Mouse (Mus musculus) left cerebral cortex, postnatal 14 days (tissue): ENCODE results near the gene Zbtb45. TPM values are rescaled to one million over a fixed set of nuclear protein-coding genes. Genes with fewer than 3 reads are reported as not detected.
A peak's percentile ranks its signal among the peaks of the same experiment; 100 is the strongest.

Experiments
- DNase-seq, 2 experiments: peaks; one replicate each; pipeline ENCODE4 v3.0.0; 2021 to 2022; ENCODE audit warnings: low spot score in 2 of 2, mixed read lengths in 1 of 2
- intact Hi-C: fragments of 180-260 bp; cut with DNase I; formaldehyde crosslinking; loops from one replicate; pipeline ENCODE4 v1.15.1; 2025
- total RNA-seq, 2 experiments: library from RNA; stranded (reverse); gene quantifications; 2 replicates each; pipeline ENCODE4 v1.2.3; 2021

The Zbtb45 gene
- total RNA-seq, 2 experiments from 2014 or later: 33.3 to 35.6 TPM

DNA sequence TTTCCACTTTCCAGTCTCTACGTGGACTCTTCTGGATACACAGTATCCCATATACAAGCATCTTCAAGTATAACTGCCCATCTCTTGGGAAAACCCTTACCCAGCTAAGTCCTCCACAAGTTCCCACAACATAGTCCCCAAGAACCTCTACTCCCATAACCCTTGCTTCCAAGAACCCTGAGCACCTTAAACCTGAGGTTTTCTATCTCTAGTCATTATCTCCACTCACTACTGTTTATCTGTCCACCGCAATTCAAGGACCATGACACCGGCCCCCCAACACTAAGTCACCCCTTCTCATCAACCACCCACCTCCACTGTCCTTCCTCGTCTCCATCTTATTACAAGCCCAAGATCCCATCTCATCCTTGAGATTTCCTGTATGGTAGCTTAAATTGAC, 27.0 kb upstream of the Zbtb45 start:
- DNase-seq: no peak
- intact Hi-C loops: no loop called here

DNA sequence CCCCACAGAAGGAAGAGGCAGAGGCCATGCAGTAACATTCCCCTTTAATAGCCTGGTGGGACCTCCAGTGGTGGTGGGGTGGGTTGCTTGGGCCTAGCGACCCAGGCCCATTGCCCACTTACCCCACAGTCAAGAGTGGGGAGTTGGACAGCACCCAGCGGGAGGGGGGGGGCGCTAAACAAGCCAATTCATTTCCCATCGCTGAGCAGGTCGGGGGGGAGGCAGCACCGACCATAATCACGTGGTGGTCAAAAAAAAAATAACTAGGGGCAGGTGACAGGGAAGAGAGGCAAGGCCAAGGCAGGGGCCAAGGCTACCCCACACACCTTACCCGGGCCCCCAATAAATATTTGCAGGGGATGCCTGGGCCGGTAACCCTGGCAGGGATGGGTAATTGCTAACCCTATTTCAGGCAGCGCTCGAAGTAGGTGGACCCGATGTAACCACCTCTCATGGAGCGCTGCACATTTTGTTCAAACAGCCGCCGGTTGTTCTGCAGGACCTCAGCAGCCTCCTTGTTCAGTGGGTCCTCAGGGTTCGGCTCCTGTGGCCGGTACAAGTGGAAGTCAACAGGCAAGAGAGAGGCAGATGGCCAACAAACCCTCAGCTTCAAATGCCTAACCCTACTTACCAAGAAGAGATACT, 25.5 kb upstream of the Zbtb45 start:
- intact Hi-C loops: no loop called here
- peak in 1 of 2 experiments; percentile 22 for DNase-seq

DNA sequence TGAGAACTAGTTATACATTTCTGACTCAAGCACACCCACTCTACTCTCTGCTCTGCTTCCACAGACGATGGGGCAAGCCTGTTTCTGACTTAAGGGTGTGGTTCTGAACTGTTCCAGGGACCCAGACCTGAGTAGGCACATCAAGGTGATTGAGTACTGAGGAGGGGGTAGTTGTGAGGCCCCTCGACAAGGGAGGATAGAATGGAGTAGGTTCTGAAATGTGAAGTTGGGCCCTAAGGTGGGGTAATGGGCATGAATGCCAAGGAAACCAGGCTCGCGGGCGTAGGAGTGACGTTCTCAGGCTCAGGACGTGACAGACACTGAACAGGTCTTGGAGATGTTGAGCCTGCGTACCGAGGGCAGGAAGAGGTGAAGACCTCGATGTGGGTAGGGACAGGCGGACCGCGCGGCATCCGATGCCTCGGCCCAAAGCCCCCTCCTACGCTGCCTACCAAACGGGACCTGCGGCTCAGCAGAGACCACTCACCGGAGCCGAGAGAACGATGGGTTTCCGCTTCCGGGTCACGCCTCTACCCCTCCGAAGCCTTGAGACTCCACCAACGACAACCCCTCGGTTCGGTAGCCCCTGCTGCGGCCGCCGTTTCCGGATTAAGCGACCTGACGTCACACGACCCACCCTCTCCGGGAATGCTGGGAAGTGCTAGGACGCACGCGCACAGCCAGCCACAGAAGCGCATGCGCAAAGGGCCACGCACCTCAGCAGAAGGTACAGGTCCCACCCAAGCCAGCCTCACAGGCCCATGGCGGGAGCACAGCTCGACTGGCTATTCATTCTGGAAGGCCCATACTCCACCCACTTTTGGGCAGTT, 24.5 kb upstream of the Zbtb45 start, which contains the start of gene Chmp2a:
Gene Chmp2a (minus strand): TSS at position 660 of the 830 bp plus-strand sequence.
- peak; percentile 97 to 99 for DNase-seq
- intact Hi-C loops: no loop called here

DNA sequence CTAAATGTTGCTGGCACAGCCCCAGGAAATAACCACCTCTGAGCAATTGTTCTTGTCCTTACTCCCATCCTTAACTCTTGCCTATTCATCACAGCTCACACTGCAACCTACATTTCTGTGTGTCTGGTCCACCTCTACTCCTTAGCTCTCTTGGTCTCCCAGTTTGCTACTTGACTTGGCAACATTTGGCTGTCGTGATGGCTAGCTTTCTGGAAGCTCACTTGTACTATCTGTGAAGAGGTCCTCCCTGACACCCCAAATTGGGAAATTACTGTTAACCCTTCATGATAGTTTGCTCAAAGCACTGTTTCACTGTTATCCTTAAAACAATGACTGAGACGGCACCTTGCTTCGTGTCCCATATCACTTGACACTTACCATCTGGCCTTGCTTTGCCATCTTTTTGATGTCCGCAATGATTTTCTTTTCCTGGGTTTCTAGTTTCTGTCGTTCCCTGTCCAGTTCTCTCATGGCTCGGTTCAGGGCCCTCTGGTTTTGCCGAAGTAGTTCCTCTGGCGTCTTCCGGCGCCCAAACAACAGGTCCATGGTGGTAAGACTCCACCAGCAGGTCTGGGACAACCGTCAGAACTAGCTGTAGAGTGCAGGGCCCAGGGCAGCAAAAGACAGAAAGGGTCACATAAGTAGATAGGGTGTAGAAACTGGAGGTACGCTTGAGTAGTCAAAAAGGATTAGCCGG, 23.8 kb upstream of the Zbtb45 start:
- intact Hi-C loops: no loop called here
- peak in 1 of 2 experiments; percentile 10 for DNase-seq

DNA sequence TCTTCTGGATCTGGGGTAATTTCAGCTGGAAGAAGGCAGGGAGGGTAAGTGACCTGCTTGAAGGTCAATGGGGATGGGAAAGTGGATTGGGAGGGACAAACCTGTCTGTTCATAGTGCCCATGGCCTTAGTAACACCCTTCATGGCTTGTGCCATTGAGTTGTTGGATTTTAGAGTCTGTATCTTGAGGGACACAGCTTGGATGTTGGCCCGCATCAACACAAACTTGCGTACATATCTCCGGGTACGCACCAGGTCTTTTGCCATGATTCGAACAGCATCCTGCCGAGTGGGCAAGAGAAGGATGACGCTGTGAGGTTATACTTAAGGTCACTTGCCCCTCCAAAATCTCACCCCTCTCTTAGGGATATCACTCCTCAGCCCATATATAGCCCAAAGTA, 22.7 kb upstream of the Zbtb45 start:
- no peak for DNase-seq
- intact Hi-C loops: no loop called here

DNA sequence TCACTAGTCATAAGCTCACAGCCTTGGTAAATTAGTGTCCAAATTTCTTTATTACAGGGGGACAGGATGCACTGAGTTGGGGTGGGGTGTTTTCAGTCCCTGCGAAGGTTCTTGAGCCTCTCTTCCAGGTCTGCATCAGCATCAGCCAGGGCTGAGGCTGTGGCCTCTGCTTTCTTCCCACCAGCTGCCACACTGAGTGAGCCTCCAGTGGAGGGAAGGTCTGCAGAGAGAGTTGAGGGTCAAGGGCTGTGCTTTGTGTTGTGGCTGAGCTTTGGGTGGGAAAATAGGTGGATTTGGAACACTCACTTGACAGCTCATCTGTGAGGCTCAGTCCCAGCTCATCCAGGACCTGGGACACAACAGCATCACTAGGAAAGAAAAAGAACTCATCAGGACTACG, 22.1 kb upstream of the Zbtb45 start:
- intact Hi-C loops: no loop called here
- DNase-seq: no peak

DNA sequence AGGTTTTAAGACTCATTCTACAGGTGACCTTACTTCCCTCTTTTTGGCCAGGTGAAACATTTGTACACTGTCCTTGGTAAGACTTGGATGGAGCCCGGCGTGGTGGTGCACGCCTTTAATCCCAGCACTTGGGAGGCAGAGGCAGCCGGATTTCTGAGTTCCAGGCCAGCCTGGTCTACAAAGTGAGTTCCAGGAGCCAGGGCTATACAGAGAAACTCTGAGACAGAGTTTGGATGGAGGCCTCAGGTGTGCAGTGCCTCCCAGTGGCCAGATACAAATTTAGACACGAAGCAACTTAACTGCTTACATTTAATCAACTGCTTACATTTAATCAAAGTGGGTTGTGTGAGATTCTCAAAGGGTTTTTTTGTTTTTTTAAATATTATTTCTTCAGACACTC, 21.2 kb upstream of the Zbtb45 start:
- intact Hi-C loops: no loop called here
- peak in 1 of 2 experiments; percentile 26 for DNase-seq

DNA sequence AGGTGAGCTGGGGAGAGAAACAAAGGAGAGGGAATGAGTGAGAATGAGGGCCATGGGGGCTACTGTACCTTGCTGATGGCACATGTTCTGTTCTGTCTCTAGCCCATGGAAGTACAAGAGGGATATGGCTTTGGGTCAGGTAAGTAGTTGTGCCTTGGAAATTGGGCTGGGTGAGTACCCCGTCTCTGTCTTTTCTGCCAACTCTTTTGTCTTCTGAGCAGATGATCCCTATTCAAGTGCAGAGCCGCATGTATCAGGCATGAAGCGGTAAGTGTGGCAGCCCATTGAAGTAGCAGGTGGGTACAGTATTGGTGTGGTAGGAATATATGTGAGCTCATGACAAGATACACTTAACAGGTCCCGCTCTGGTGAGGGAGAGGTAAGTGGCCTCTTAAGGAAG, 19.2 kb upstream of the Zbtb45 start:
- no peak for DNase-seq
- intact Hi-C loops: no loop called here

DNA sequence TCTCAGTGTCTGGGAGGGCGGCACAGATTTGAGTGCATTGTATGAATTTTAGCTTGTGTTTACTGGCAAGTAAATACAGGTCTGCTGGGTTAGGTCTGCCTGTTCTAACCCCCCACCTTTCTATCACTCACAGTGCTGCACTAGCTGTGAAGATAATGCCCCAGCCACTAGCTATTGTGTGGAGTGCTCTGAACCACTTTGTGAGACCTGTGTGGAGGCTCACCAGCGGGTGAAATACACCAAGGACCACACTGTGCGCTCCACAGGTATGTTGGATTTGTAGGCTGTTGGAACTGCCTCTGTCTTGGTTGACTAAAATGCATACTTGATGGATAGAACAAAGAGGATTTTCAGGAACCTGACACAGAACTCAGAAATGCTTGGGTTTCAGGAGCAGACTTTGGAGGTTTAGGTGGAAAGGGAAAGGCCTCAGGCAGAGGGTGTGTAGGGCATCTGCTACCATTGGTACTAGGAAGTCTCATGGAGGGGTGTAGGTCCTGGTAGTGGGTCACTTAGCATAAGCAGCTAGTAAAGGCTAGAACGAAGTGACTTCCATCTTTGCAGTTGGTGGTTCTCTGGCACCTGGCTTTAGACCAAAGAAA, 15.8 kb upstream of the Zbtb45 start:
- peak in 1 of 2 experiments; percentile 2 for DNase-seq
- intact Hi-C loops: loop anchor here (2.0 kb wide), 1 partner anchor 17 kb away; no protein-coding TSS in a partner anchor

DNA sequence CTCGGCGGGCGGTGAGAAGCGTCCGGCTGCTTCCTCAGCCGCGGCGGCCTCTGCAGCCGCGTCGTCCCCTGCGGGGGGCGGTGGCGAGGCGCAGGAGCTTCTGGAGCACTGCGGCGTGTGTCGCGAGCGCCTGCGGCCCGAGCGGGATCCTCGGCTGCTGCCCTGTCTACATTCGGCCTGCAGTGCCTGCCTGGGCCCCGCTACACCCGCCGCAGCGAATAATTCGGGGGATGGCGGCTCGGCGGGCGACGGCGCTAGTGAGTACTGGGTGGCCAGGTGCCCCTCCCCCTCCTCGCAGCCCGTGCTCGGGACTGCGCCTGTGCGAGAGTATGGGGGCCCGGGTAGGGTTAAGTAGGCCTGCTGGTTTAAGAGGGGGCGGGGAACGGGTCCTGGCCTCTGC, 15.0 kb upstream of the Zbtb45 start:
- intact Hi-C loops: loop anchor here (2.0 kb wide), 1 partner anchor 16 kb away; no protein-coding TSS in a partner anchor
- peak; percentile 83 to 89 for DNase-seq

DNA sequence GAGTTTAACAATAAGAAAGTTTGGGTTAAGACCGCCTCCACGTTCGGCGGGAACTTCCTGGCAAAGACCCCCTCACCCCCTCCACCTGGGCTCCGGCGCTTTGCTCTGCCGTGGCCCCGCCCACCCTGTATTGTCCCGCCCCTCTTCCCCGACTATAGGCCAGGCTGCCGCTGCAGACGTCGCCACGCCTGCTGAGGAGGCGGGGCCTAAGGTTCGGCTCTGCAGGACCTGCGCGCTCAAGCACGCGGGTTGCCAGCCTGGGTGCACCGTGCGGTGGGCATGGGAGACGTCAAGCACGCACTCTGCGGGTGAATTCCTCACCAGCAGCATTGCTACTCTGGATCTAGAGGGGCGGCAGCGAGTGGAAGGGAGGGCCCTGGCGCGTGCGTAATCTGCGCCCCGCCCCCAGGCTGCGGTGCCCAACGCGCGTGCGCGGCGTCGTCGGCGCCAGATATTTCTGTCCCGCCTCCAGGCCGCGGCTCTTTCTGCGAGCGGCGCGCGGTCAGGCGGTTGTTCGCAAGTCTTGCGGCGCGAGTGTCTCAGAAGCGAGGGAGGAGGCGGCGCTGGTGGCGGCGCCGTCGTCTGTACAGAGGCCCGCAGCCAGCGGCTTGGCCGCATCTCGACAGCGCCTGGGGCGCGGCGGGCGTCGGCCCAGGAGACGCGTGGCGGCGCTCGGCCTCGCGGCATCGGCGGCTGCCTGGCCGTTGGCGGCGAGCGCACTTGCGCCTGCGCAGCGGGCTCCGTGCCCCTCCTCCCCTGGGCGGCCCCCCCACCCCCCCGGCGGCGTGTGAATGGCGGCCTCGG, 14.3 kb upstream of the Zbtb45 start:
- intact Hi-C loops: loop anchor here (2.0 kb wide), 1 partner anchor 15 kb away; no protein-coding TSS in a partner anchor

DNA sequence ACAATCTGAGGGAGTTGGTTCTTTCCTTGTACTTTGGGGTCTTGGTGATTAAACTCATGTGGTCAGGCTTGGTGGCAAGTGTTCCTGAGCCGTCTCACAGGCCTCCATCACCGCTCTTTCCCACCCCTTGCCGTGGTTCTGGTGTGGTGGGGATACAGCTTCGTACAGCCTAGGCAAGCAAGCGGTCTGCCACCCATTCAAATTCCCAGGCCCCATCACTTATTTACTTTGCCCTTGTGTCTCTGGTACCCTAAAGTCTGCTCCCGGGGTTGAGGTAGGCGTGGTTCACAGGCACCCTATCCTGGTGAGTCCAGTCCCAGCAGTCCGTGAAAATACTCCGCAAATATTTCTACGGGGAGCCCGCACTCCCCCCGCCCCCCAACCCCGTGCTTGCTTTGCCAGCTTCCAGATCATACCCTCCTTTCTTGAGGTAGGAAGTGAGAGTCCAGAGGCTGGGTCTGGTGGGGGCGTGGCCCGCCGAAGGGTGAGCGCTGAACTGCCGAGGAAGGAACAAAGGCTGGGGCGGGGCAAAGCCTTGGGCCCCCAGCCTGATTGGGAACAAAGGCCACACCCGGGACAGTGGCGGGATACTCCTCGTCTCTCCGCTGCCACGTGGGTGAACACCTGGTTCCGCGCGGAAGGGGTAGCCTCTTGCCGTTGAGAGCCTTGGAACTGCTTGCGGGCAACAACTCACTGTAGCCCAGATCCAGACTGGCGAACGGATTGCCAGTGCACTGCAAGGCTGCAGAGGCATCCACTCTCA, 13.1 kb upstream of the Zbtb45 start:
- peak in 1 of 2 experiments; percentile 26 for DNase-seq
- intact Hi-C loops: no loop called here

More for the DNA sequence above, 14.3 kb upstream of the Zbtb45 start:
- DNase-seq: peak; percentile 94 to 96

DNA sequence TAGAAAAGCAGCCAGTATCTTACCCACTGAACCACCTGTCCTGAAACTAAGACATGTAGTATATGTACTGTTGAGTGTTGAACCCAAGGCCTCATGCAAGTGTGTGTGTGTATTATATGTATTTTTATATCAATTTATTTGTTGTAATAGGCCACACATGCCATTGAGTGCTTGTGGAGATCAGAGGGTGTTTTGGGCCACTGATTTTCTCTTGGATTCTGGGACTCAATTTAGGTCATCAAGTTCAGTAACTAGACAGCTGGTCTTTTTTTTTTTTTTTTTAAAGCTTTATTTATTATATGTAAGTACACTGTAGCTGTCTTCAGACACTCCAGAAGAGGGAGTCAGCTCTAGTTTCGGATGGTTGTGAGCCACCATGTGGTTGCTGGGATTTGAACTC, 5.4 kb upstream of the Zbtb45 start:
- no peak for DNase-seq
- intact Hi-C loops: no loop called here

DNA sequence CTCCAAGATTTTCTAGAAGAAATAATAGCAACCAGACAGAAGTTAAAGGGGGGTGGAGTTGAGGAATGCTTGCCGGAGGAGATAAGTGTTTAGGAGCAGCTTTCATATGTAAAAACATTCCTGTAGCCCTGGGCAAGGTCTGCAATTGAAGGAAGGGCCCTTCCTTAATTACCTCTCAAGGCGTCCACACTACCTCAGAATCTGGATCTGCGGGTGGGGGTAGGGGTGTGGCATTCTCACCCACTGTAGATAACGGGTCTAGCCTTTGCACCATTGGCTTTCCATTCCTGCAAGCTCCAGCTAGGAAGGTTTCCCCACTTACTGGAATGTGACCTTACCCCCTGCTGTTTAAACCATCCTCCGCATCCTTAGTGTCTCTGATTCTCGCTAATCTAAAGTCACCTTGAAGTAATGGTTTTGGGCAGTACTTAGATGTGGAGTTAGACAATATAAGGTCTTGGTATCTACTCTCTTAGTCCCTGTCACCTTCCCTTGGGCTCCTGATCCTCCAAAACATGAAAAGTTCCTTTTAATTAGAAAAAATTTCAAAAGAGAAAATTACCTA, 4.5 kb upstream of the Zbtb45 start:
- DNase-seq: no peak
- intact Hi-C loops: no loop called here

DNA sequence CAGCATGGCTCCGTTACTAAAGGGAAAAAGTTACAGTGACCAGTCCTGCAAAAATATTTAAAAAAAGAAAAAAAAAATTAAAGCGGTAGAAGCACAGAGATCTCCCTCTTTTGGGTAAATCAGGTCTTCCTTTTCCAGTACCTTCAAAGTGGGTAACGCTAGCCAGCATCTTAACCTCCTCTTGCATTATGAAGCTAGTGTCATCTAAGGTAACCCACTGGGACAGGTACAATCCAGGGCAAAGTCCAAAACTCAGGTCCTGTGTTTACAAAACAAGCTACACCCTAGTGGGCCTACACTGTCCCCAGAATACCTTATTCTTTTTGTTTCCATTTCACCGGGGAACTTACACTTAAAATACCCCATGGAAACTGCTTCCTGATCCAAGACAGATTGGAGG, 3.8 kb upstream of the Zbtb45 start:
- intact Hi-C loops: no loop called here
- DNase-seq: no peak

DNA sequence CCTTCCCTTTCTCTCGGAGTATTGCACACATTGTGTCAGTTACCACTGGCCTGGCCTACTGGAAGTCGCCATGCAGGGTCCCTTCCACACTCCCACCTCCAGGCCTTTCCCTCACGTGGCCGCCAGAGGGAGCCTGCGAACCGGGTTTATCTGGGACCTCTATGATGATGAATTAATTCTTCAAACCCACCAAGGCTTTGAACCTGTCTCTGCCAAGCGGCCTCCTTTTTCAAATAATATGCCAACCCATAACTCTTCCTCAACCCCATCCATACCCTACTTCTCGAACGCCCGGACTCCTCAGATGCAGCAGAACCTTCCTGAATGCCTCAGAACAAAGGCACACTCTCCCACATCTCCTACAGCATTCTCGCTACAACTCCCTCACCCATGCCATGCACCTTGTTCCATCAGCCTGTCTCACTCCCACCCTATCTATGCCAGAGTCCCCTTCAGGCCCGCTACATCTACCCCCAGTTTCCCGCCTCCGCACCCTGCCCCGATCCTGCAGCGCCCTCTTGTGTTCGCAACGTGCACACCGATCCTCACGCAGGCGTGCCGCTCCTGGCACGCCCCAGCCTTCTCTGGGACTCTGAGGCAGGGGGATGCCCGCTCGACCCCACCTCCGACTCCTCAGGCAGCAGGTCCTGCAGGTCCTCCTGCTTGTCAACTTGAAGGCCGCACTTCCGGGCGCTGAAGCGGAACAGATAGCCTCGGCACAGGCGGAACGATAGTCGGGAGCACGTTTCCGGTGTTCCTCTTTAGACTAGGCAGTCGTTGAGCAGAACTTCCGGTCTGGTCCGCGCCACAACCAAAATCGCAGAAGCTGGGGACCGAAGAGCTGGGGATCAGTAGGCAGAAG, 460 bp downstream of the Zbtb45 start:
- intact Hi-C loops: loop anchor here (2.0 to 5.0 kb wide), 3 partner anchors 15 to 97 kb away; no protein-coding TSS in a partner anchor
- peak; percentile 93 to 97 for DNase-seq
